Mouse (Mus musculus): ENCODE measurements around the gene Vangl1.

GRCm38 (mm10) chr3:102169197-102169905 is 35.1 kb downstream of the Vangl1 start:
- TF ChIP-seq CTCF (IDR thresholded peaks at IDR 0.05) (no peak; the same call in 1 of the 2 replicates), EP300 (IDR thresholded peaks at IDR 0.05) (no peak)
